Comparison of ENCODE assay signal across 16 mouse cellular contexts in the genomic region with DNA sequence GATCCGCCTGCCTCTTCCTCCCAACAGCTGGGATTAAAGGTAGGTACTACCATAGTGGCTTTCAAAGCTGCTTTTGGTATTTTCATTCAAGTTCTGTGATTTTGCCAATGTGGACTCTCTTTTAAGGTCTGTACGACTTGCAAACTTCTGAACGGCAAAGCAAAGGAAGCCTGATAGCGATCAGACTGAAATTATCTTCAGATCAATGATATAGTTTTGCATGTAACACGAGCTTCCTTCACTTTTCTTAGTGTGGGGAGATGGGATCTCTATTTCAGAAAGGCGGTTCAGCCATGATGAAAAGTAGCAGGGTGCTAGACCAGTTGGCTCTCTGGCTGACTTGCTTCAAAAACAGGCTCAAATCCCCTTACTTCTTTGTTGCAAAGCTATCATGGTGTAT.
"Had no signal": no experiment of that assay in that cellular context is flagged by ENCODE, and none has a peak within 500 bp of the region (broad histone marks: within the 10 kb centered on the region; RNA-seq: fewer than 3 reads in every experiment).

No protein-coding gene starts in this region.

- DNase-seq: heart, postnatal 10 days; heart, postnatal 14 days; heart, postnatal 36 days; heart, postnatal 4 days; kidney, adult 11 months; kidney, adult 18-20 months; kidney, adult 2 months; kidney, adult 8-10 months; kidney, adult 9 months; kidney, postnatal 10 days; kidney, postnatal 14 days; kidney, postnatal 25 days; kidney, postnatal 36 days; kidney, postnatal 4 days; layer of hippocampus, adult 9-11 months; layer of hippocampus, postnatal 36 days had no signal
